Comparison of ENCODE assay signal across 16 mouse cellular contexts in the genomic region with DNA sequence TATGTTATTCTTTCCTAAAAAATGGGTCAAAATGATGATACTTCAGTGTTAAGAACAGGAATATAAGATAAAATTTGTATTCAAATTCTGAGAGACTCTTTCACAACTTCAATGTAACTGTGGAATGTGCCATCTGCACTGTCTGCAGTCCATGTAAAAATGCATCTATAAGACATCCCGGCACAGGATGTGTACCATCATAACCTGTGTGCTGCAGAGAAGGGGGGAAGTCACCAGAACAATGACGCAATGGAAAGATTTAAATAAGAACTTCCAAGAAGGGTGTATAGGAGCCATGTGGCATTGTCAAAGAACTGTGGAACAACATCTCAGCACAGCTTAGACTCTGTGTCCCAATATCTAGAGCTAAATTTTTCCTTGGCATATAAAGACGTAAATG.
DNase-seq lines count a peak whose midpoint lies in the region.
"Had no signal": no experiment of that assay in that cellular context is flagged by ENCODE, and none has a peak within 500 bp of the region (broad histone marks: within the 10 kb centered on the region; RNA-seq: fewer than 3 reads in every experiment).

No protein-coding gene starts in this region.

- peak; percentile 10 to 20 for DNase-seq in frontal cortex, adult 2 months (ENCODE audit: extremely low spot score in 1 of 2, low spot score in 1 of 2)
- DNase-seq in frontal cortex, postnatal 10 days (ENCODE audit: low spot score in 2 of 2) = no peak
- DNase-seq in left cerebral cortex, postnatal 25 days (ENCODE audit: low spot score in 2 of 2) = peak; percentile 4 to 58
- DNase-seq in left cerebral cortex, postnatal 4 days = no peak
- DNase-seq in brain, adult 2 months (ENCODE audit: low read depth, low spot score) = peak; percentile 42
- no peak for DNase-seq in spleen, postnatal 36 days (ENCODE audit: low spot score in 2 of 2)
- DNase-seq: adrenal gland, adult 8-10 months; adrenal gland, postnatal 25 days; cerebellum, adult 18-20 months; cerebellum, adult 9-10 months; cerebellum, postnatal 25 days; gastrocnemius, postnatal 10 days; gastrocnemius, postnatal 36 days; heart, adult 2 months; heart, postnatal 14 days; heart, postnatal 4 days had no signal

- intact Hi-C loops in left cerebral cortex, postnatal 25 days (cut with DNase I) = no loop called here
- intact Hi-C loops in left cerebral cortex, postnatal 4 days (cut with DNase I) = no loop called here

Comparison
In these comparisons a context has a peak if more than half of its experiments do, and no peak if none do; other contexts are left out.
1. DNase-seq: peak in frontal cortex, adult 2 months (2 of 2), left cerebral cortex, postnatal 25 days (2 of 2) and brain, adult 2 months (single experiment); none in frontal cortex, postnatal 10 days (0 of 2), left cerebral cortex, postnatal 4 days (single experiment) and spleen, postnatal 36 days (0 of 2).